Mouse (Mus musculus) stomach, embryonic 14.5 days (tissue): ENCODE measurements around the gene Ces1g. TPM values are rescaled to one million over a fixed set of nuclear protein-coding genes. Genes with fewer than 3 reads are reported as not detected.

Source experiments
- ATAC-seq: fragments of 200-750 bp; cut with Nextera tagmentation; 2 replicates; pipeline ENCODE4 v1.8.0; 2017; ENCODE audit warnings: low read depth, moderate TSS enrichment; ENCODE audit not compliant: insufficient number of reproducible peaks, insufficient read depth, low FRiP score
- H3K27ac ChIP-seq: fragments of 300-500 bp; sonication (generic); 2 replicates; pipeline ENCODE4 v1.5.1; 2014; ENCODE audit warnings: mild to moderate bottlenecking, low read length, moderate library complexity, mixed read lengths
- H3K27me3 ChIP-seq: fragments of 300-500 bp; sonication (generic); 2 replicates; pipeline ENCODE4 v1.6.1; 2014; ENCODE audit warnings: low read length, control low read depth, mixed read lengths; ENCODE audit not compliant: control insufficient read depth, insufficient read depth
- H3K36me3 ChIP-seq: fragments of 300-500 bp; sonication (generic); 2 replicates; pipeline ENCODE4 v1.6.1; 2014; ENCODE audit warnings: mild to moderate bottlenecking, control low read depth, low read length, moderate library complexity, mixed read lengths; ENCODE audit not compliant: control insufficient read depth, insufficient read depth
- H3K4me1 ChIP-seq: fragments of 300-500 bp; sonication (generic); 2 replicates; pipeline ENCODE4 v1.6.1; 2014; ENCODE audit warnings: low read length, control low read depth, mixed read lengths; ENCODE audit not compliant: control insufficient read depth, insufficient read depth
- H3K4me2 ChIP-seq: fragments of 300-500 bp; sonication (generic); replicated peaks from 2 replicates; pipeline ENCODE4 v1.6.1; 2014; ENCODE audit warnings: low read depth, low read length, control low read depth
- H3K4me3 ChIP-seq: fragments of 300-500 bp; sonication (generic); 2 replicates; pipeline ENCODE4 v1.5.1; 2014; ENCODE audit warnings: low read depth, low read length, control low read depth
- H3K9ac ChIP-seq: fragments of 300-500 bp; sonication (generic); replicated peaks from 2 replicates; pipeline ENCODE4 v1.6.1; 2014; ENCODE audit warnings: low read depth, mild to moderate bottlenecking, control low read depth, low read length, moderate library complexity, mixed read lengths
- H3K9me3 ChIP-seq: fragments of 300-500 bp; sonication (generic); 2 replicates; pipeline ENCODE4 v1.6.1; 2016; ENCODE audit warnings: low read depth, low read length, control low read depth; ENCODE audit not compliant: control insufficient read depth
- WGBS: fragments of 180-500 bp; shearing (Covaris S2); extraction: QIAGEN DNeasy Blood & Tissue Kit; methylation state at CpG from one replicate; pipeline ENCODE4 v1.1.7; 2014; 5-methylcytosine and 5-hydroxymethylcytosine counted together
- polyA plus RNA-seq: library from polyadenylated mRNA; unstranded; fragments of >200 nt; fragmentation: Nextera tagmentation; extraction: Ambion mirVana; gene quantifications from 2 replicates; pipeline ENCODE4 v1.2.1, GENCODE M21; 2014

Gene Ces1g
- polyA plus RNA-seq: not detected in 2 replicates

GRCm38 (mm10) chr8:93337207-93337606, at the start of gene Ces1g:
Ces1g (minus strand) TSS chr8:93337308.
- Histone ChIP-seq H3K9me3 (no peaks in the 10 kb centered on the region), H3K36me3 (no peaks in the 10 kb centered on the region), H3K4me2 (no peak within 1 kb of the TSS), H3K27me3 (no peaks in the 10 kb centered on the region), H3K4me1 (no peaks in the 10 kb centered on the region), H3K4me3 (no peak within 1 kb of the TSS), H3K27ac (no peak within 1 kb of the TSS), H3K9ac (no peak within 1 kb of the TSS)
- WGBS: 18% methylated on average over 3 of the region's 3 CpGs
- no peak for ATAC-seq

DNA sequence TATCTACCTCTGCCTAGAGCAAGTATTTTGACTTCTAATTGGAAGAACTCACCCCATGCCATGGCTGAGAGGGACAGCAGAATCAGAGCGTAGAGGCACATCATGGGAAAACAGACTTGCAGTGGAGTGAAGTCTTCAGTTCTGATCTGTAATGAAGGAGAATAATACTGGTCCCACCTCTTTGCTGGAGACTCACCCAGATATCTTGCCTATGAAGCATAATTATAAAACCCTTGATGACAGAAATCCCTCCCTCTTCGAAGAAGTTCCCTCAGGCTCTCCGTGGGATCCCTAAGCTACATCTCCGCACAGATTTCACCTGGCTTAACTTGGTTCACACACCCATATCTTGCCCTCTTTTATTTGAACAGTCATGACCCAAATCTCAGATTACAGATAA, 42.5 kb upstream of the Ces1g start, which contains the start of gene Ces1h:
Gene Ces1h, minus strand, starts transcription at position 101 of the 400 bp plus-strand sequence.
- 83% methylated on average over 4 of the region's 4 CpGs for WGBS
- Histone ChIP-seq H3K27ac (no peak within 1 kb of the TSS), H3K36me3 (no peaks in the 10 kb centered on the region), H3K27me3 (no peaks in the 10 kb centered on the region), H3K9ac (no peak within 1 kb of the TSS), H3K4me3 (no peak within 1 kb of the TSS), H3K4me2 (no peak within 1 kb of the TSS), H3K9me3 (no peaks in the 10 kb centered on the region), H3K4me1 (no peaks in the 10 kb centered on the region)
- ATAC-seq: no peak

DNA sequence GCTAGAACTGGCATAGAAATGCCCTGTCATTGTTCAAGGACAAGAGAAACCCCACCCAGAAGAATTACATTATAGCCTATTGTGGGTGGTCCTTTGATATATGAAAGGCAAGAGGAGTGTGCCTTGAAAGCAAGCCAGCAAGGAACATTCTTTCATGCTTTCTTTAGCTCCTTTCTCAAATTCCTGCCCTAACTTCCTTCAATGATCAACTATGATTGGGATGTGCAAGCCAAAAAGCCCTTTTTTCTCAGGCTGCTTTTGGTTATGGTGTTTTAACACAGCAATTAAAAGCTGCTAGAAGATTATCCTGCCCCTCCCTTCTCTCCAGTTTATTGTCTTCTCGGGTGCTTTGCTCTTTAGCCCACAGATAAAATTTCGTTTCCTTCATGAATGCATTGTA, 32.4 kb upstream of the Ces1g start:
- Histone ChIP-seq H3K4me2 (no peak overlapping the region), H3K4me1 (no peaks in the 10 kb centered on the region), H3K27ac (no peak overlapping the region), H3K9ac (no peak overlapping the region), H3K36me3 (no peaks in the 10 kb centered on the region), H3K27me3 (no peaks in the 10 kb centered on the region), H3K9me3 (no peaks in the 10 kb centered on the region), H3K4me3 (no peak overlapping the region)
- WGBS: 56% methylated on average over 2 of the region's 2 CpGs
- ATAC-seq: no peak

DNA sequence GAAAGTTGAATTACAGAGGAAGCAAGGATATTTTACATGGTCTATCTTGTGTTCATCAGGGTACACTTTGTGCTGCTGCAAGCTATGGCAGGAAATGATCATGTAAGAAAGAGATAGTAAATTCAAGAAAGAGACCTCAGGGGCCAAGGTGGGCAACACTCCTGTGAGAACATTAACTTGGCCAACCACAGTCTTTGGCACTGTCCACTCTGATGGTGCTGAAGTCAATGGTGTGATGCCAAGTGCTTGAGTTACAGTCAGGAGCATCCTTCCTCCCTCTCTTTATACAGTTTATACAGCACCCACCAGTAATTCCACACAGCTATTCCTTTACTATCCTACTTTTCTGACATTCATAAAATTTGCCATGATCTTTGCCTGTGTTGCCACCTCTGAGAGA, 23.0 kb upstream of the Ces1g start:
- no peaks in the 10 kb centered on the region for H3K36me3 ChIP-seq
- no peak overlapping the region for H3K4me3 ChIP-seq
- H3K9ac ChIP-seq: no peak overlapping the region
- H3K9me3 ChIP-seq: no peaks in the 10 kb centered on the region
- no peak overlapping the region for H3K27ac ChIP-seq
- no peaks in the 10 kb centered on the region for H3K27me3 ChIP-seq
- no peak overlapping the region for H3K4me2 ChIP-seq
- H3K4me1 ChIP-seq: no peaks in the 10 kb centered on the region
- ATAC-seq: no peak

GRCm38 (mm10) chr8:93339531-93339930, 2.4 kb upstream of the Ces1g start:
- H3K4me3 ChIP-seq: no peak overlapping the region
- H3K27ac ChIP-seq: no peak overlapping the region
- ATAC-seq: no peak
- H3K27me3 ChIP-seq: no peaks in the 10 kb centered on the region
- no peaks in the 10 kb centered on the region for H3K36me3 ChIP-seq
- no peaks in the 10 kb centered on the region for H3K9me3 ChIP-seq
- H3K9ac ChIP-seq: no peak overlapping the region
- no peaks in the 10 kb centered on the region for H3K4me1 ChIP-seq
- WGBS: 72% methylated on average over 2 of the region's 2 CpGs
- no peak overlapping the region for H3K4me2 ChIP-seq

- peak; percentile 90 for ATAC-seq
Observed at GRCm38 (mm10) chr8:93332703-93333102, 4.4 kb downstream of the Ces1g start.

GRCm38 (mm10) chr8:93331151-93331550, 6.0 kb downstream of the Ces1g start:
- ATAC-seq: no peak
- Histone ChIP-seq H3K36me3 (no peaks in the 10 kb centered on the region), H3K4me2 (no peak overlapping the region), H3K27ac (no peak overlapping the region), H3K9ac (no peak overlapping the region), H3K27me3 (no peaks in the 10 kb centered on the region), H3K4me1 (no peaks in the 10 kb centered on the region), H3K4me3 (no peak overlapping the region), H3K9me3 (no peaks in the 10 kb centered on the region)
- WGBS: 90% methylated on average over 2 of the region's 2 CpGs

More at GRCm38 (mm10) chr8:93332703-93333102, 4.4 kb downstream of the Ces1g start:
- H3K27ac ChIP-seq: no peak overlapping the region
- no peaks in the 10 kb centered on the region for H3K36me3 ChIP-seq
- H3K9me3 ChIP-seq: no peaks in the 10 kb centered on the region
- H3K9ac ChIP-seq: no peak overlapping the region
- no peak overlapping the region for H3K4me2 ChIP-seq
- no peaks in the 10 kb centered on the region for H3K4me1 ChIP-seq
- no peak overlapping the region for H3K4me3 ChIP-seq
- no peaks in the 10 kb centered on the region for H3K27me3 ChIP-seq
- WGBS: 74% methylated on average over 1 of the region's 1 CpGs

DNA sequence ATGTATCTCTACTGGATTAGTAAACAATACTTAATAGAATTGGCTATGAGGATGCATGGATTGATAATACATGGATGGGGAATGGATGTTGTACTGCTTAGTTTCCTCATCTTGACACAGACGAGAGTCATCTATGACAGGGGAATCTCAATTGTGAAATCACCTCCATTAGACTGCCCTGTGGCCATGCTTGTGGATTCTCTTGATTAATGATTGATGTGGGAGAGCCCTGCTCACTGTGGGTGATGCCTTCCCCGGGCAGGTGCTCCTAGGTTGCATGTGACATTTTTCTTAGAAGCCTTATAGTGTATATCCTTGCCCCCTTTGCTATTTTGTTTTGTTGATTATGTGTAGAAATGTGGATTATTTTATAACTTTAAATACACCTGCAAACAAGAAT, 12.0 kb downstream of the Ces1g start:
- no peaks in the 10 kb centered on the region for H3K27me3 ChIP-seq
- no peak overlapping the region for H3K4me2 ChIP-seq
- 75% methylated on average over 2 of the region's 2 CpGs for WGBS
- no peaks in the 10 kb centered on the region for H3K9me3 ChIP-seq
- ATAC-seq: no peak
- no peaks in the 10 kb centered on the region for H3K4me1 ChIP-seq
- H3K4me3 ChIP-seq: no peak overlapping the region
- no peak overlapping the region for H3K9ac ChIP-seq
- no peaks in the 10 kb centered on the region for H3K36me3 ChIP-seq
- H3K27ac ChIP-seq: no peak overlapping the region

DNA sequence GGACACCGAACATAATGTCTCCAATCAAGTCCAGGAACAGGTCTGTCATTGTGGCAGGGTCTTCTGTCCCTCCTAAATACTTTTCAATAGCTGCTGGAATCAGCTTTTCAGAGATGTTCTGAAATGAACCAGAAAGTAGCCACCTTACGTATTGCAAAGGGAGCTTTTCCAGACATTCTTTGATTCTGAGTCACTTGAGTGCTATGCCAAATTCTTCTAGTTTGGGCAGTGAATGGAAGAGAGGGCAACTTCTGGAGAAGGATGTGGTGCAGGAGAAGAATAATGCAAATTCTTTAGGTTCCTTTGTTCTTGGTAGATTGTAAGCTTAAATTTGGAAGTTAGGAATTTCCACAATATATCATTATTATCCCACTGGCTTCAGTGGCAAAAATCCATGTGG, 20.1 kb downstream of the Ces1g start:
- 84% methylated on average over 2 of the region's 2 CpGs for WGBS

More for the DNA sequence above, 20.1 kb downstream of the Ces1g start:
- Histone ChIP-seq H3K4me2 (no peak overlapping the region), H3K36me3 (no peaks in the 10 kb centered on the region), H3K27ac (no peak overlapping the region), H3K27me3 (no peaks in the 10 kb centered on the region), H3K9ac (no peak overlapping the region), H3K9me3 (no peaks in the 10 kb centered on the region), H3K4me3 (no peak overlapping the region), H3K4me1 (no peaks in the 10 kb centered on the region)
- ATAC-seq: no peak
